Mouse (Mus musculus) neural tube, embryonic 14.5 days (tissue): ENCODE data around the gene Vipr2. TPM values are rescaled to one million over a fixed set of nuclear protein-coding genes. Genes with fewer than 3 reads are reported as not detected.

Experiments
- microRNA-seq: library from miRNA; unstranded; fragments of <30 nt; microRNA quantifications from one replicate; pipeline ENCODE4, GENCODE M21; 2016
- polyA plus RNA-seq: library from polyadenylated mRNA; unstranded; fragments of >200 nt; fragmentation: Nextera tagmentation; extraction: Ambion mirVana; gene quantifications from 2 replicates; pipeline ENCODE4 v1.2.1, GENCODE M21; 2014

Vipr2 gene
- polyA plus RNA-seq, 1 experiment from 2014 or later, result 0.84 TPM

Small RNA genes within 50 kb of the gene (microRNA-seq; reads per million reads assigned to microRNA genes)
- gene Gm44372, result not detected

Other genes with a start within 250 kb of the Vipr2 start
- 57.0 and 58.4 TPM in 2 replicates for gene Zfp386, start 30.0 kb upstream of the Vipr2 start, polyA plus RNA-seq
- gene Wdr60, start 185.3 kb downstream of the Vipr2 start, polyA plus RNA-seq, result 21.2 and 25.4 TPM in 2 replicates
- not detected in 2 replicates for gene Gm11027, start 197.7 kb downstream of the Vipr2 start, polyA plus RNA-seq
- 17.8 and 20.4 TPM in 2 replicates for gene Esyt2, start 203.5 kb downstream of the Vipr2 start, polyA plus RNA-seq